Comparison of ENCODE assay signal across 8 mouse cellular contexts in the genomic region with DNA sequence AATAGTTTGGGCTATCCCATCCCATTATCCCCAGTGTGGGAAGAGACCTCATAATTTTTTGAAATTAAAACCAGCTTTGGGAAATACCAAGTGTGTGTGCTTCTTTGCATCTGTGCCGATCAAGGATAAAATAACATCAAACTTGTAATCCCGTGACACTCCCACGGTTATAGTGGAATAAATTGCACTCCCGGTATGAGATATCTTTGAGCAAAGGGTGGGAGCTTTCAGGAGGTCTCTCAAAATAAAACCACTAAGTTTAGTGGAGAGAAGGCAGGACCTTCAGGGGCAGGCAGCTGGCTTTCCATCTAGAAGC. TPM values are rescaled to one million over a fixed set of nuclear protein-coding genes. Genes with fewer than 3 reads are reported as not detected.
DNase-seq lines count a peak whose midpoint lies in the region; ATAC-seq and TF ChIP-seq lines count a peak whose summit lies in the region.

No protein-coding gene starts in this region.

- peak overlapping the region; percentile 59 for H3K9ac ChIP-seq in liver, adult 2 months (ENCODE audit: low read depth, low read length)
- peak overlapping the region; percentile 62 for H3K9ac ChIP-seq in embryonic facial prominence, embryonic 14.5 days (ENCODE audit: low read depth, low read length)
- peak overlapping the region; percentile 42 for H3K9ac ChIP-seq in intestine, embryonic 15.5 days

- no peaks in the 10 kb centered on the region for H3K27me3 ChIP-seq in liver, adult 2 months (ENCODE audit: control insufficient read depth, insufficient read depth, low read length)
- no peaks in the 10 kb centered on the region for H3K27me3 ChIP-seq in embryonic facial prominence, embryonic 14.5 days (replicated peaks; ENCODE audit: control insufficient read depth, insufficient read depth, low read length)
- H3K27me3 ChIP-seq in intestine, embryonic 15.5 days (replicated peaks): no peaks in the 10 kb centered on the region
- no peaks in the 10 kb centered on the region for H3K27me3 ChIP-seq in myocyte (ENCODE audit: control insufficient read depth, insufficient read depth, insufficient read length)

- peaks cover 17% of the 10 kb centered on the region for H3K4me1 ChIP-seq in liver, adult 2 months (ENCODE audit: control insufficient read depth, insufficient read depth, low read length)
- peaks cover 18% of the 10 kb centered on the region for H3K4me1 ChIP-seq in embryonic facial prominence, embryonic 14.5 days (ENCODE audit: control insufficient read depth, insufficient read depth, low read length)
- peaks cover 40% of the 10 kb centered on the region for H3K4me1 ChIP-seq in intestine, embryonic 15.5 days (replicated peaks)

- H3K4me2 ChIP-seq in embryonic facial prominence, embryonic 14.5 days (ENCODE audit: low read depth, low read length): peak overlapping the region; percentile 62
- peak overlapping the region; percentile 65 for H3K4me2 ChIP-seq in intestine, embryonic 15.5 days (replicated peaks)
- H3K4me2 ChIP-seq in myocyte (ENCODE audit: low read depth): peak overlapping the region; percentile 99

- peak overlapping the region; percentile 14; the same call in 1 of the 2 replicates for H3K4me3 ChIP-seq in liver, adult 2 months (ENCODE audit: insufficient read depth, low read depth, low read length)
- H3K4me3 ChIP-seq in embryonic facial prominence, embryonic 14.5 days (ENCODE audit: low read depth, low read length): peak overlapping the region; percentile 37
- peak overlapping the region; percentile 36 for H3K4me3 ChIP-seq in intestine, embryonic 15.5 days (replicated peaks)
- peak overlapping the region; percentile 18 for H3K4me3 ChIP-seq in myocyte

- no peak for ATAC-seq in embryonic facial prominence, embryonic 14.5 days (ENCODE audit: low read depth)
- ATAC-seq in intestine, embryonic 15.5 days: no peak

- H3K27ac ChIP-seq in liver, adult 2 months (replicated peaks; ENCODE audit: insufficient read depth, low read depth, low read length): peak overlapping the region; percentile 62
- H3K27ac ChIP-seq in embryonic facial prominence, embryonic 14.5 days (replicated peaks; ENCODE audit: low read depth, low read length): peak overlapping the region; percentile 93
- H3K27ac ChIP-seq in intestine, embryonic 15.5 days: peak overlapping the region; percentile 90

- 23% methylated on average over 4 of the region's 4 CpGs for WGBS in liver, adult 2 months
- WGBS in embryonic facial prominence, embryonic 14.5 days: 26% methylated on average over 4 of the region's 4 CpGs
- WGBS in intestine, embryonic 15.5 days: 20% methylated on average over 4 of the region's 4 CpGs

- H3K79me2 ChIP-seq in liver, adult 2 months (ENCODE audit: control insufficient read depth, insufficient read depth, low read length): peaks cover 11% of the 10 kb centered on the region; the same call in 1 of the 2 replicates
- peaks cover 24% of the 10 kb centered on the region for H3K79me2 ChIP-seq in myocyte (ENCODE audit: control insufficient read depth, insufficient read depth)

- no peak for TF ChIP-seq POLR2A in liver, adult 2 months (IDR thresholded peaks at IDR 0.05; ENCODE audit: extremely low read depth, insufficient read depth, low read length)
- no peak for TF ChIP-seq POLR2A in myocyte (IDR thresholded peaks at IDR 0.05; ENCODE audit: insufficient read length, low read depth)

- no peak for DNase-seq in liver, adult 2 months (ENCODE audit: extremely low read depth, low read depth, low spot score)
- no peak for DNase-seq in liver
- DNase-seq in embryonic facial prominence, embryonic 14.5 days (ENCODE audit: low spot score): no peak
- DNase-seq in adipocyte (ENCODE audit: low spot score): no peak
- no peak for DNase-seq in adrenal gland, postnatal 10 days
- DNase-seq in cerebellum, adult 9-10 months: no peak

- H3K36me3 ChIP-seq in liver, adult 2 months (ENCODE audit: control insufficient read depth, insufficient read depth, low read length): no peaks in the 10 kb centered on the region
- H3K36me3 ChIP-seq in embryonic facial prominence, embryonic 14.5 days (ENCODE audit: control insufficient read depth, insufficient read depth, low read length): peaks cover 11% of the 10 kb centered on the region
- peaks cover 6% of the 10 kb centered on the region; the same call in 1 of the 2 replicates for H3K36me3 ChIP-seq in intestine, embryonic 15.5 days
- no peaks in the 10 kb centered on the region for H3K36me3 ChIP-seq in myocyte (ENCODE audit: control insufficient read depth, insufficient read depth)

- H3ac ChIP-seq in myocyte (ENCODE audit: control insufficient read depth, insufficient read length): no peak overlapping the region

- no peaks in the 10 kb centered on the region for H3K9me3 ChIP-seq in embryonic facial prominence, embryonic 14.5 days (ENCODE audit: control insufficient read depth, low read length)
- H3K9me3 ChIP-seq in intestine, embryonic 15.5 days: no peaks in the 10 kb centered on the region

- TF ChIP-seq CTCF in liver, adult 2 months (IDR thresholded peaks at IDR 0.05; ENCODE audit: low read depth, low read length): no peak

TF ChIP-seq in myocyte, 11 proteins besides CTCF, POLR2A, EP300 and RAD21:
- no peak for TF ChIP-seq TCF12 (IDR thresholded peaks at IDR 0.05; ENCODE audit: insufficient read depth, poor library complexity, severe bottlenecking)
- no peak for TF ChIP-seq MYOG (IDR thresholded peaks at IDR 0.05; ENCODE audit: control insufficient read depth in 1 of 3, insufficient read depth in 1 of 3, insufficient read length in 2 of 3, low read depth in 2 of 3)

RNA-seq across cellular contexts. Expression of a gene that starts 3.5 kb away (rescaled TPM):
- total RNA-seq in liver, adult 2 months (2014; rRNA removed): 7.7 and 9.5 TPM in 2 replicates
- polyA plus RNA-seq in liver, adult 2 months (2012; rRNA removed): 8.8 and 11.6 TPM in 2 replicates
- 32.6 and 34.7 TPM in 2 replicates for polyA plus RNA-seq in embryonic facial prominence, embryonic 14.5 days (2014; fragmentation: Nextera tagmentation; extraction: Ambion mirVana)
- 36.0 and 39.0 TPM in 2 replicates for polyA plus RNA-seq in intestine, embryonic 15.5 days (2015; fragmentation: Nextera tagmentation; extraction: Ambion mirVana)
- 44.6 TPM for polyA plus RNA-seq in myocyte (2012; fragmentation: generic; extraction: Trizol)
- total RNA-seq in adrenal gland, postnatal 10 days (2021): 10 to 100 TPM; 19.0 to 27.9 TPM

RNA-seq across cellular contexts. Expression of a gene that starts 8.9 kb away (rescaled TPM):
- 0.07 TPM in 1 of 2 replicates, not detected in the other for total RNA-seq in liver, adult 2 months (2014; rRNA removed)
- 0.05 and 0.07 TPM in 2 replicates for polyA plus RNA-seq in liver, adult 2 months (2012; rRNA removed)
- 2.5 and 2.9 TPM in 2 replicates for polyA plus RNA-seq in embryonic facial prominence, embryonic 14.5 days (2014; fragmentation: Nextera tagmentation; extraction: Ambion mirVana)
- 2.7 and 3.2 TPM in 2 replicates for polyA plus RNA-seq in intestine, embryonic 15.5 days (2015; fragmentation: Nextera tagmentation; extraction: Ambion mirVana)
- polyA plus RNA-seq in myocyte (2012; fragmentation: generic; extraction: Trizol): 4.2 TPM
- total RNA-seq in adrenal gland, postnatal 10 days (2021): 1 to 10 TPM; 3.3 to 5.1 TPM

RNA-seq across cellular contexts. Expression of a gene that starts 16.6 kb away (rescaled TPM):
- total RNA-seq in liver, adult 2 months (2014; rRNA removed): 3.5 and 4.6 TPM in 2 replicates
- polyA plus RNA-seq in liver, adult 2 months (2012; rRNA removed): 6.9 and 8.3 TPM in 2 replicates
- polyA plus RNA-seq in embryonic facial prominence, embryonic 14.5 days (2014; fragmentation: Nextera tagmentation; extraction: Ambion mirVana): 31.3 and 31.9 TPM in 2 replicates
- 25.7 and 27.0 TPM in 2 replicates for polyA plus RNA-seq in intestine, embryonic 15.5 days (2015; fragmentation: Nextera tagmentation; extraction: Ambion mirVana)
- 15.5 TPM for polyA plus RNA-seq in myocyte (2012; fragmentation: generic; extraction: Trizol)
- total RNA-seq in adrenal gland, postnatal 10 days (2021): 10 to 100 TPM; 13.5 to 15.6 TPM

RNA-seq across cellular contexts. Expression of a gene that starts 32.9 kb away (rescaled TPM):
- total RNA-seq in liver, adult 2 months (2014; rRNA removed): not detected in 2 replicates
- polyA plus RNA-seq in liver, adult 2 months (2012; rRNA removed): not detected in 2 replicates
- polyA plus RNA-seq in embryonic facial prominence, embryonic 14.5 days (2014; fragmentation: Nextera tagmentation; extraction: Ambion mirVana): 0.54 and 0.93 TPM in 2 replicates
- polyA plus RNA-seq in intestine, embryonic 15.5 days (2015; fragmentation: Nextera tagmentation; extraction: Ambion mirVana): 0.35 and 0.54 TPM in 2 replicates
- 0.98 TPM for polyA plus RNA-seq in myocyte (2012; fragmentation: generic; extraction: Trizol)
- under 1 TPM; 0.24 to 0.67 TPM for total RNA-seq in adrenal gland, postnatal 10 days (2021)

RNA-seq across cellular contexts. Expression of a gene that starts 42.4 kb away (rescaled TPM):
- total RNA-seq in liver, adult 2 months (2014; rRNA removed): 142 and 148 TPM in 2 replicates
- 268 and 304 TPM in 2 replicates for polyA plus RNA-seq in liver, adult 2 months (2012; rRNA removed)
- 67.3 and 75.2 TPM in 2 replicates for polyA plus RNA-seq in embryonic facial prominence, embryonic 14.5 days (2014; fragmentation: Nextera tagmentation; extraction: Ambion mirVana)
- 60.4 and 77.5 TPM in 2 replicates for polyA plus RNA-seq in intestine, embryonic 15.5 days (2015; fragmentation: Nextera tagmentation; extraction: Ambion mirVana)
- polyA plus RNA-seq in myocyte (2012; fragmentation: generic; extraction: Trizol): 58.4 TPM
- 10 to 100 TPM; 83.4 TPM for total RNA-seq in adrenal gland, postnatal 10 days (2021)
